Mouse (Mus musculus) G1E (cell line): ENCODE measurements at regions not wholly inside any gene's neighbourhood (a gene's known extent, or its start where the extent isn't known, plus 50 kb on each side); places are given as distances from the start of the nearest gene placed in this dataset.

Experiments
- CTCF ChIP-seq: IDR thresholded peaks from 2 replicates; pipeline ENCODE4 v1.5.1; 2012; ENCODE audit warnings: low read depth, low read length, inconsistent platforms, mixed read lengths
- GATA1 ChIP-seq: IDR thresholded peaks from 2 replicates; pipeline ENCODE4 v1.6.1; 2012; ENCODE audit warnings: borderline replicate concordance, low read length, inconsistent platforms, mixed read lengths
- GATA2 ChIP-seq: IDR thresholded peaks from 2 replicates; pipeline ENCODE4 v1.6.1; 2012; ENCODE audit warnings: low read depth, low read length, inconsistent platforms, borderline replicate concordance
- TAL1 ChIP-seq: conservative IDR thresholded peaks from 2 replicates; pipeline ENCODE4 v1.6.1; 2012; ENCODE audit warnings: low read depth, low read length, inconsistent platforms, mixed read lengths

DNA sequence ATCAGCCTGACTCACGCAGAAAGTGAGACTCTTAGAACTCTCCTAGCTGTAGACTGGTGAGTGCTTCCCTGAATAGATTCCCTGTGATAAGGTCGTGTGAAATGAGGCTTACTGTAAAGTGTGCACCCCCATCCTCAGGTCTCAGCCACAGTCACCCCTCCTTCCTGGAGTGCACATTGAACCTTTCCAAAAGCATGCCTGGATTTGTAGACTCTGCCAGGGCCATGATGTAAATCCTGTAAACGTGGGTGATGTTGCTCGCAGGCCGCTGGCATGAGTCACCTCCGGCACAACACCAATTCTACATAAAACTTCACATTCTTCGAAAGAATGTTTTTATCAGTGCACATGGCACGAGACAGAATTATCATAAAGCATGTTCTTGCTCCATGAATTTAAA lies 117.7 kb upstream of the Tmc3 start:
- TF ChIP-seq CTCF (no peak), GATA1 (no peak), GATA2 (no peak), TAL1 (no peak)
